Mouse (Mus musculus): ENCODE data around the gene Gabrg3. TPM values are rescaled to one million over a fixed set of nuclear protein-coding genes. Genes with fewer than 3 reads are reported as not detected.
"Not testable (repeated sequence)": the region's sequence is repeated elsewhere in the genome, so short reads cannot be mapped to it uniquely, and the experiment has no call there.

The Gabrg3 gene
- polyA plus RNA-seq, 1 experiment = not detected

GRCm38 (mm10) chr7:57258893-57259574 lies 128.0 kb downstream of the Gabrg3 start:
- H3K9ac ChIP-seq (ENCODE audit: low read depth, poor library complexity, severe bottlenecking) = no peak overlapping the region
- no peak for TF ChIP-seq CTCF (IDR thresholded peaks at IDR 0.05; ENCODE audit: low read depth, low read length)
- TF ChIP-seq EP300 (IDR thresholded peaks at IDR 0.05; ENCODE audit: insufficient read depth, low read depth, low read length) = no peak
- no peak for TF ChIP-seq POLR2A (IDR thresholded peaks at IDR 0.05; ENCODE audit: insufficient read depth, low read length)
- H3K36me3 ChIP-seq (ENCODE audit: control insufficient read depth, insufficient read depth, low read length, poor library complexity, severe bottlenecking) = no peaks in the 10 kb centered on the region
- H3K4me3 ChIP-seq (ENCODE audit: low read depth, low read length) = no peak overlapping the region
- H3K9me3 ChIP-seq (replicated peaks; ENCODE audit: control insufficient read depth, insufficient read depth, low read length, poor library complexity, severe bottlenecking) = no peaks in the 10 kb centered on the region
- H3K4me1 ChIP-seq (ENCODE audit: control insufficient read depth, insufficient read depth, low read length) = no peaks in the 10 kb centered on the region
- no peak overlapping the region for H3K27ac ChIP-seq (ENCODE audit: insufficient read depth, low read length)
- no peaks in the 10 kb centered on the region for H3K27me3 ChIP-seq (ENCODE audit: control insufficient read depth, insufficient read depth, low read length, poor library complexity, severe bottlenecking)

- Histone ChIP-seq H3K9ac (ENCODE audit: low read depth, poor library complexity, severe bottlenecking) (no peak overlapping the region), H3K4me3 (ENCODE audit: low read depth, low read length) (no peak overlapping the region), H3K27me3 (ENCODE audit: control insufficient read depth, insufficient read depth, low read length, poor library complexity, severe bottlenecking) (no peaks in the 10 kb centered on the region), H3K36me3 (ENCODE audit: control insufficient read depth, insufficient read depth, low read length, poor library complexity, severe bottlenecking) (no peaks in the 10 kb centered on the region), H3K9me3 (replicated peaks; ENCODE audit: control insufficient read depth, insufficient read depth, low read length, poor library complexity, severe bottlenecking) (no peaks in the 10 kb centered on the region), H3K27ac (ENCODE audit: insufficient read depth, low read length) (no peak overlapping the region), H3K4me1 (ENCODE audit: control insufficient read depth, insufficient read depth, low read length) (no peaks in the 10 kb centered on the region)
- TF ChIP-seq POLR2A (IDR thresholded peaks at IDR 0.05; ENCODE audit: insufficient read depth, low read length) (no peak), CTCF (IDR thresholded peaks at IDR 0.05; ENCODE audit: low read depth, low read length) (no peak), EP300 (IDR thresholded peaks at IDR 0.05; ENCODE audit: insufficient read depth, low read depth, low read length) (no peak)
Observed at GRCm38 (mm10) chr7:57243981-57244380, 143.0 kb downstream of the Gabrg3 start.

- TF ChIP-seq CTCF (IDR thresholded peaks at IDR 0.05; ENCODE audit: low read depth, low read length) (no peak), EP300 (IDR thresholded peaks at IDR 0.05; ENCODE audit: insufficient read depth, low read depth, low read length) (no peak), POLR2A (IDR thresholded peaks at IDR 0.05; ENCODE audit: insufficient read depth, low read length) (no peak)
- H3K9me3 ChIP-seq (replicated peaks; ENCODE audit: control insufficient read depth, insufficient read depth, low read length, poor library complexity, severe bottlenecking) = peaks cover 6% of the 10 kb centered on the region; the same call in 1 of the 2 replicates
- H3K4me3 ChIP-seq (ENCODE audit: low read depth, low read length) = no peak overlapping the region
- H3K27ac ChIP-seq (ENCODE audit: insufficient read depth, low read length) = no peak overlapping the region
- no peaks in the 10 kb centered on the region for H3K4me1 ChIP-seq (ENCODE audit: control insufficient read depth, insufficient read depth, low read length)
- H3K9ac ChIP-seq (ENCODE audit: low read depth, poor library complexity, severe bottlenecking) = no peak overlapping the region
- no peaks in the 10 kb centered on the region for H3K36me3 ChIP-seq (ENCODE audit: control insufficient read depth, insufficient read depth, low read length, poor library complexity, severe bottlenecking)
- no peaks in the 10 kb centered on the region for H3K27me3 ChIP-seq (ENCODE audit: control insufficient read depth, insufficient read depth, low read length, poor library complexity, severe bottlenecking)
Observed at GRCm38 (mm10) chr7:57214119-57214518, 172.9 kb downstream of the Gabrg3 start.

GRCm38 (mm10) chr7:57186015-57186414 lies 201.0 kb downstream of the Gabrg3 start:
- no peaks in the 10 kb centered on the region for H3K27me3 ChIP-seq (ENCODE audit: control insufficient read depth, insufficient read depth, low read length, poor library complexity, severe bottlenecking)
- no peaks in the 10 kb centered on the region for H3K36me3 ChIP-seq (ENCODE audit: control insufficient read depth, insufficient read depth, low read length, poor library complexity, severe bottlenecking)
- H3K27ac ChIP-seq (ENCODE audit: insufficient read depth, low read length) = no peak overlapping the region
- H3K4me3 ChIP-seq (ENCODE audit: low read depth, low read length) = no peak overlapping the region
- TF ChIP-seq POLR2A (IDR thresholded peaks at IDR 0.05; ENCODE audit: insufficient read depth, low read length) = no peak
- no peak for TF ChIP-seq CTCF (IDR thresholded peaks at IDR 0.05; ENCODE audit: low read depth, low read length)
- TF ChIP-seq EP300 (IDR thresholded peaks at IDR 0.05; ENCODE audit: insufficient read depth, low read depth, low read length) = no peak
- no peak overlapping the region for H3K9ac ChIP-seq (ENCODE audit: low read depth, poor library complexity, severe bottlenecking)
- no peaks in the 10 kb centered on the region for H3K9me3 ChIP-seq (replicated peaks; ENCODE audit: control insufficient read depth, insufficient read depth, low read length, poor library complexity, severe bottlenecking)
- H3K4me1 ChIP-seq (ENCODE audit: control insufficient read depth, insufficient read depth, low read length) = no peaks in the 10 kb centered on the region

GRCm38 (mm10) chr7:57175891-57176545 lies 211.0 kb downstream of the Gabrg3 start:
- H3K4me1 ChIP-seq (ENCODE audit: control insufficient read depth, insufficient read depth, low read length); H3K27me3 ChIP-seq (ENCODE audit: control insufficient read depth, insufficient read depth, low read length, poor library complexity, severe bottlenecking); H3K27ac ChIP-seq (ENCODE audit: insufficient read depth, low read length); H3K36me3 ChIP-seq (ENCODE audit: control insufficient read depth, insufficient read depth, low read length, poor library complexity, severe bottlenecking); H3K4me3 ChIP-seq (ENCODE audit: low read depth, low read length); H3K9ac ChIP-seq (ENCODE audit: low read depth, poor library complexity, severe bottlenecking): not testable (repeated sequence)
- peaks cover 20% of the 10 kb centered on the region for H3K9me3 ChIP-seq (replicated peaks; ENCODE audit: control insufficient read depth, insufficient read depth, low read length, poor library complexity, severe bottlenecking)

GRCm38 (mm10) chr7:57166931-57167330 lies 220.1 kb downstream of the Gabrg3 start:
- TF ChIP-seq POLR2A (IDR thresholded peaks at IDR 0.05; ENCODE audit: insufficient read depth, low read length) = no peak
- TF ChIP-seq EP300 (IDR thresholded peaks at IDR 0.05; ENCODE audit: insufficient read depth, low read depth, low read length) = no peak
- no peak for TF ChIP-seq CTCF (IDR thresholded peaks at IDR 0.05; ENCODE audit: low read depth, low read length)
- no peak overlapping the region for H3K27ac ChIP-seq (ENCODE audit: insufficient read depth, low read length)
- no peaks in the 10 kb centered on the region for H3K36me3 ChIP-seq (ENCODE audit: control insufficient read depth, insufficient read depth, low read length, poor library complexity, severe bottlenecking)
- H3K9ac ChIP-seq (ENCODE audit: low read depth, poor library complexity, severe bottlenecking) = no peak overlapping the region
- H3K4me1 ChIP-seq (ENCODE audit: control insufficient read depth, insufficient read depth, low read length) = no peaks in the 10 kb centered on the region
- H3K9me3 ChIP-seq (replicated peaks; ENCODE audit: control insufficient read depth, insufficient read depth, low read length, poor library complexity, severe bottlenecking) = no peaks in the 10 kb centered on the region
- no peak overlapping the region for H3K4me3 ChIP-seq (ENCODE audit: low read depth, low read length)
- no peaks in the 10 kb centered on the region for H3K27me3 ChIP-seq (ENCODE audit: control insufficient read depth, insufficient read depth, low read length, poor library complexity, severe bottlenecking)
